Mouse (Mus musculus) bone marrow, adult 2 months (tissue): ENCODE data around the gene Smc3.
A peak's percentile ranks its signal among the peaks of the same experiment; 100 is the strongest.

Source experiments
- CTCF ChIP-seq: fragments of 200-500 bp; IDR thresholded peaks from 2 replicates; pipeline ENCODE4 v1.5.1; 2011; ENCODE audit warnings: low read length, control low read depth; ENCODE audit not compliant: control insufficient read depth, insufficient read depth
- POLR2A ChIP-seq: fragments of 200-500 bp; IDR thresholded peaks from 2 replicates; pipeline ENCODE4 v1.6.1; 2011; ENCODE audit warnings: low read depth, mild to moderate bottlenecking, control low read depth, low read length, borderline replicate concordance; ENCODE audit not compliant: control insufficient read depth

GRCm38 (mm10) chr19:53599757-53600539 lies at the start of gene Smc3:
- TF ChIP-seq CTCF (peak; percentile 85), POLR2A (peak; percentile 94)
